Mouse (Mus musculus): ENCODE measurements around the gene Sptbn4.
A peak's percentile ranks its signal among the peaks of the same experiment; 100 is the strongest.

DNA sequence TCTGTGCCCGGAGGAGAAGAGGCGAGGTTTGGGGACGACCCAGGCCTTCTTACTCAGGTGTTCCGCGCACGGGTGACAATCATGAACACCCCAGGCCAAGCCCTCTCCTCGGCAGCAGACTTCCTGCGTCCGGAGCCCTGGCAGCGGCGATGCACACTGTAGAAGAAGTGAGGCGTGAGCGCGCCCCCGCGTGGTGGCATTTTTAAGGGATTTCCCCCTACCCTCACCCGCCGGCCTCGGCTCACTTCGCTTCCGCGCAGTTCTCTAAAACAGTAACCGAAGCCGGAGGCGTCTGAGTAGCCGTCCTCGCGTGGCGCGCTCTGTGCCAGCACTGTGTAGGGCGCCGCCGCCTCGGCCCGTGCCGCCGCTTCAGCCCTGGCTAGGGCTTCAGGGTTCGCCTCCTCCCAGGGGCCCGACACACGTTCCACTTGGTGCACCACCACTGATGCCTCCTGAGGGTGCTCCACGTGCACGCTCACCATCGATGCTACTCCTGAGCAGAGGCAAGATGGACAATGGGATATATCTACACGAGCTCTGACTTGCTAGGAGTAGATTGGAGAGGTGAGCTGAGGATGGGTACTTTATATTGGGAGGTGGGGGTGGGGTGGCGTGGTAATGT lies 118.0 kb downstream of the Sptbn4 start:
- TF ChIP-seq CTCF (IDR thresholded peaks at IDR 0.05; ENCODE audit: borderline replicate concordance, insufficient read depth, low read depth, low read length) (peak; percentile 59), POLR2A (IDR thresholded peaks at IDR 0.05; ENCODE audit: borderline replicate concordance, insufficient read depth, low read length) (no peak)
